Mouse (Mus musculus) embryo, embryonic 11 days (tissue): ENCODE data around the gene Gm15319.
"Not testable (repeated sequence)": the region's sequence is repeated elsewhere in the genome, so short reads cannot be mapped to it uniquely, and the experiment has no call there.

Experiments used
- DNase-seq: peaks from one replicate; pipeline ENCODE4 v3.0.0-alpha.2; 2015

The Gm15319 gene

DNA sequence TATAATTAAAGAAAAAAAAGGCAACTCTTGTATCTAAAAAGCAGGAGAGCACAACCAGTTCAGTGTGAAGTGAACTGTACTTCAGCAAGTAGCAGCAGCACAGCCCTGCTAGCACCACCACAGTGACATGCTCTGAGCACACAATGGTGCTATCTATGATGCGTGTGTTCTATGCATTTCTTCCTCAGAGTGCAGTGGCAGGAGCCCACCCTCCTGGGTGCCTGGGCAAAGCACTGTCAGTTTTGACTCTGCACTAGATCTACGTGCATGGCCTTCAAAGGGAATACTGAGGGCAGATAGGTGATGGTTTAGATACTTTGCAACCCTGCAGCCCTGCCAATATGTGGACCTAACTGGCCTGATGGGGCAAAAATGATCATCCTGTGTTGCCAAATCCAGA lies at the start of gene Gm15319:
TSS of gene Gm15319 (minus strand) at position 101 of the 400 bp plus-strand sequence.
- DNase-seq = not testable (repeated sequence)

DNA sequence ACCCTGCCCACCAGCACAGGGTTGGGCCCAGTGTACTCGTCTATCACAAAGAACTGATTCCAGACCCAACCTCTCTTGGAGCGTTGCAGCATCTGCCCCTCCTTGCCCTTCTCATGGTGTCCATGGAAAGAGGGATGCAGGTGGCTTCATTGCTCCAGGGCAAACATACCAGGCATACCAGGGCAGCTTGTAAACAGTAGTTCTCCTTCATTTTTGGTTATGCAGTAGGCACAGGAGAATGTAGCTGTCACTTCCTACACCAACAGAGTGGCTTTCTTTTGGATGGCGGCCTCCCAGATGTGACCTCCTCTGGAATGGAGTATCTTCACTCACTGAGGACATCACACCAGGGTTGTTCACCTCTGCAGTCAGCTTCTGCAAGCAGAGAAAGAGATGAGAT lies 47.3 kb upstream of the Gm15319 start:
- not testable (repeated sequence) for DNase-seq

- DNase-seq = not testable (repeated sequence)
Measured at GRCm38 (mm10) chr8:20408441-20409030, 45.5 kb upstream of the Gm15319 start.

GRCm38 (mm10) chr8:20389363-20389739 lies 26.3 kb upstream of the Gm15319 start:
- not testable (repeated sequence) for DNase-seq

DNA sequence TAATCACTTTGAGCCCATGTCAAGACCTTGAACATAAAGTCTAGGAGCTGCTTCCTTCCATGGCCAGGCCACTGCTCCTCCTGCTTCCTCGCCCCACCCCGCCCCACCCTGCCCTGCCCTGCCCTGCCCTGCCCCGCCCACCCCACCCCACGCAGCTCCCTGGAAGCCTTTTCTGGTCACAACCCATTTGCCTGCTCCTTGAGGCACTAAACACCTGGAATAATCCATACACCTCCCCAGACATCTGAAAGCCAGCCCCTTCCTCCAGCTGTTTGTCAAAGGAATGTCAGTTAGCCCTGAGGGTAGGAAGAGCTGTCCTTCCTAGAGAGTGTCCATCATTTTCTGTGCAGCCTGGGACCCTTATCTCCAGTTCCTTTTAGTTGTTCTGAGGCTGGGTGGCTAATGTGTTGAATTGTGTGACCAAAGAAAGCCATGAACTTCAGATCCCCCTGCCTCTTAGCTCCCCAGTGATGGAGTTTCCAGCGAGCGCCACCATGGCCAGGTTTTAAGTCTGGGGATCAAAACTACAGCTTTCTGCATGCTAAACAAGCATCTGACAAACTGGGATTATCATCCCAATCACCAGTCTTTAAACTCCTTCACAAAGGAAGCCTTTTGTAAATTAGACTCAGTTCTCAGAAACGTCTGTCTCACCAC lies 25.8 kb upstream of the Gm15319 start:
- DNase-seq = not testable (repeated sequence)

GRCm38 (mm10) chr8:20387121-20387794 lies 24.2 kb upstream of the Gm15319 start:
- peak; percentile 0 for DNase-seq

DNA sequence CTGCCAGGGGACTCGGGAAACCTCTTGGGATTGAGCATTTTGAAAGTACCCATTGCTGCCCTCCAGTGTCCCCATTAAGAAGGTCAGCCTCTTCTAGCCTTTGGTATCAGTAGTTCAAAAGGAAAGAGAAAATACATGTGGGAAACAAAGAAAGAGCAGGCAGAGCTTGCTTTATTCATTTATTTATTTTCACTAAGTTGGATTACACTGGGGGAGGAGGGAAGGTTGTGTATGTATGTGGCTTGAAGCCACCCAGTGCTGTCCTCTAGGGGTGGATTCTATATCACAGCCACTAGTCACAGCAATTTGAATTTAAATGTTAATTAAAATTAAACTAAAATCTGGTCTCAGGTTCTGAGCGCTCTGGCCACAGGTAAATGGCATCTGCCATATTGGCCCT lies 22.0 kb upstream of the Gm15319 start:
- not testable (repeated sequence) for DNase-seq

GRCm38 (mm10) chr8:20384131-20384530 lies 21.1 kb upstream of the Gm15319 start:
- not testable (repeated sequence) for DNase-seq

DNA sequence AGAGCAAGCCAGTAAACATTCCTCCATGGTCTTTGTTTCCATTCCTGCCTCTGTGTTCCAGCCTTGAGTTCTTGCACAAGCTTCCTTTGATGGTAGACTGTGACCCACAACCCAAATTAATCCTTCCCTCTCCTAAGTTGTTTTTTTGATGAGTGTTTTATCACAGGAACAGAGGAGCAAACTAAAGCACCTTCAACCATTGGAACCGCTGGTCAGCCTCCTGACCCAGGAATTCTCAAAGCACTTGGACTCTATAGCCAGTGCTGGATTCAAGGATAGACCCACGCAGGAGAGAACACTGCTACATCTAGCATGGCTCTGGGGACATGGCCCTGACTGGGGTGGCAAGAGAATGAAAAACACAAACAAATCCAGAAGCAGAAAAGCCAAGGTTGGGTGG lies 19.1 kb upstream of the Gm15319 start:
- not testable (repeated sequence) for DNase-seq

- not testable (repeated sequence) for DNase-seq
Measured at GRCm38 (mm10) chr8:20381637-20382036, 18.6 kb upstream of the Gm15319 start.

GRCm38 (mm10) chr8:20381239-20381620 lies 18.2 kb upstream of the Gm15319 start:
- DNase-seq = not testable (repeated sequence)

DNA sequence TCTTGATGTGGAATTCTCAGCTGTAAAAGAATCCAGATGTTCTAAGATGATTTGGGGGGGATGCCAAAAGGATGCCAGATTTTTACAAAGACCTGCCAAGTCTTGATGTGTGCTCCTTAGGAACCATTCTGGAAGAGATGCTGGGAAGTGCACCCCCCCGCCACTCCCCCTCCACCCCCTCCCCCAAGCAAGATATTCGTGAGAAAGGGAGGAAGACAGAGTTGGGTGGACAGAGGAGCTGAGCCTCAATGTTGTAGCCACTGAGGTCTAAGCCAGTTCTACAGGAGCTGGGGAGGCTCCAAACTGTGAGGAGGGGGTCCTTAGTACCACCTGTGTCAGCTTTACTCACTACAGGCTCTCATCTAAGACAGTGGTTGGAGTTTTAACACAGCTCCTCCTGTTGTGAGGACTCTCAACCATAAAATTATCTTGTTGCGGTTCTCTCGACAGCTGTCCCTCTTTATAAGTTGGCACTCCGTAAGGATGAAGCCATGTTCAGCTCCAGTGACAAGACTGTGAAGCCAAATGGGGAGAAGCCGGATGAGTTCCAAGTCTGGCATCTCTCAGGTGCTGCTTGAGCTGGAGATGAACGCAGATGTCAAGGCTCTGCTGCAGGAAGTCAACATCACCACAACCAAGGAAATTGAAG lies 17.7 kb upstream of the Gm15319 start:
- DNase-seq = not testable (repeated sequence)

GRCm38 (mm10) chr8:20379650-20380436 lies 16.8 kb upstream of the Gm15319 start:
- not testable (repeated sequence) for DNase-seq

DNA sequence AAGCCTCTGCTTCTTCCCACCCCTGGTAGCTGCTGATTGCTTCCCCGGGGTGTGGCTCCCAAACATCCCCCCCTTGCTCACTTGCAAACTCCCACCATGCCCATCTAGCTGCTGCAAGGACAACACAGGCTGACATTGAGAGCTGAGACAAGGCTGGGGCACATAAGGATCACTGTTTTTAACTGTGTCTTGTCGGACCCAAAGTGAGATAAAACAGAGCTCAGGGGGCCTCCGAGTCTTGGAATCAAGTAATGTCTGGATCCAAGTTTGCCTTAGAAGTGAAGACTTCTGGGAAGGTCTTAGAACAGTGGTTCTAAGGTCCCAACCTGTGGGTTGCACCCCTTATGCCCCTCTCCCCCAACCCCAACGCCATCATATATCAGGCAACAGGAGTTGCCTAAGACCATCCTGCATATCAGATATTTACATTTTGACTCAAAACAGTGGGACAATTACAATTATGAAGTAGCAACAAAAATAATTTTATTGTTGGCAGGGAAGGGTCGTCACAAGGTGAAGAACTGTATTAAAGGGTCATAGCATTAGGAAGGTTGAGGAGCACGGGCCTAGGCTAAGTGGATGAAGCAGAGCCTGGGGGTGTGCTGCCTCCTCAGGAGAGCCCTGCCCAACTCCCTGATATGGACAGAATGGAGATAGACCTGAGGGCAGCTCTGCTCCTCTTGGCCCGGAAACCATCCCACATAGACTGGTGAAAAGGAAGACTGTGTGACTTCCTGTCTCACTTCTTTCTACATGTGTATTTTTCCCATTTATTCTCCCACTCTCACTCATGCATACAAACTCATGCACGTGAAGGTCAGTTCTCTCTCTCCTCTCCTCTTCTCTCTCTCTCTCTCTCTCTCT lies 16.0 kb upstream of the Gm15319 start:
- DNase-seq = not testable (repeated sequence)

DNA sequence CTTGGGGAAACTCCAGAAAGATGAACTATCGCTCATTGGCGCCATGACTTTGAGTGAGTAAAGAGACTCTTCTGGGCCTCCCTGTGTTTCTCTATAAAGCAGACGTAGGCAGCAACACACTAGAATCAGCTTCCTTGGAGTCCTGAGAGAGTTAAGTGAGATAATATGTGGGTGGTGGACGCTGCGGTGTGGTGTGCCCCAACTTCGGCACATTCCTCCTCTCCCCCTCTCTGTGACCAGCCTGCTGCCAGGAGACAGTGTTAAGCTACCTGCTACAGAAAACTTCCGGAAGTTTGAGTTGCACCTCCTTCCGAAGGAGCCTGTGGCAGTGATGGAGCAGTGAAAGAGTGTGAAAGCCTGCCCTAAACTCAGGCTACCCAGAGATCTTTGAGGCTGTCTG lies 15.3 kb upstream of the Gm15319 start:
- not testable (repeated sequence) for DNase-seq

GRCm38 (mm10) chr8:20375698-20376097 lies 12.7 kb upstream of the Gm15319 start:
- DNase-seq = not testable (repeated sequence)

DNA sequence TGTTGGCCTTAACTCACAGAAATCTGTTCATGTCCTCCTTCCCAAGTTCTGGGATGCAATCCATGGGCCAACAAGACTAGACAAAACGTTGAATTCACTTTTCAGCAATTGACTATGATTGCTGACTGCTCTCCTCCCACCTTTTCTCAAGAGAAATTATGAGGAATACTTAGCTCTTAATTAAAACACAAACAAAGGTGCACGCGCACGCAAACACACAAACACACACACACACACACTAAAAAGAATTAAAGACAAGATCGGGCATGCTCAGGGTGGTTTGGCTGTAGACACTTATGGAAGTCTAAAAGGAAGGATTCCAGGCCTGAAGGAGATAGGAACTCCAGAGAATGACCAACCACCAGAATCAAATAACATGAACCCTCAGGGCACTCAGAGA lies 6.6 kb downstream of the Gm15319 start:
- DNase-seq = not testable (repeated sequence)

DNA sequence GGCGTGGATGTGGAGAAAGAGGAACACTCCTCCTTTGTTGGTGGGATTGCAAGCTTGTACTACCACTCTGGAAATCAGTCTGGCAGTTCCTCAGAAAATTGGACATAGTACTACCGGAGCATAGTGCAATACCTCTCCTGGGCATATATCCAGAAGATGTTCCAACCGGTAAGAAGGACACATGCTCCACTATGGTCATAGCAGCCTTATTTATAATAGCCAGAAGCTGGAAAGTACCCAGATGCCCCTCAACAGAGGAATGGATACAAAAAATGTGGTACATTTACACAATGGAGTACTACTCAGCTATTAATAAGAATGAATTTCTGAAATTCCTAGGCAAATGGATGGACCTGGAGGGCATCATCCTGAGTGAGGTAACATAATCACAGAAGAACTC lies 9.4 kb downstream of the Gm15319 start:
- not testable (repeated sequence) for DNase-seq

DNA sequence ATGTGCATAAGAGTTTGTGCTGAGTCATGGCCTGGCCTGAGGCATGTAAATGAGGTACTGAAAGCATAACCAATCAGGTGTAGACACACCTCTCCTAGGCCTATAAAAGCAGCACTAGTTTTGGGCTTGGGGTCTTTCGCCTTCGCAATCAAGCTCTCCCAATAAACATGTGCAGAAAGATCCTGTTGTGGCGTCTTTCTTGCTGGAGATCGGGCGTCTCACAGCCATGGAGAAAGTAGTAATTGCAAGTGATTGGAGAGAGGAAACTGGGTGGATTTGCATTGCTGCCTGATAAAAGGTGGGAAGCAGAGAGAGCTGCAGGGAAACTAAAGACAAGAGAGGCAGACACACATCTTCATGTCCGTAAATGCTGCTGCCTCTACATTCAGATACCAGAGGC lies 60.3 kb downstream of the Gm15319 start:
- DNase-seq = not testable (repeated sequence)

DNA sequence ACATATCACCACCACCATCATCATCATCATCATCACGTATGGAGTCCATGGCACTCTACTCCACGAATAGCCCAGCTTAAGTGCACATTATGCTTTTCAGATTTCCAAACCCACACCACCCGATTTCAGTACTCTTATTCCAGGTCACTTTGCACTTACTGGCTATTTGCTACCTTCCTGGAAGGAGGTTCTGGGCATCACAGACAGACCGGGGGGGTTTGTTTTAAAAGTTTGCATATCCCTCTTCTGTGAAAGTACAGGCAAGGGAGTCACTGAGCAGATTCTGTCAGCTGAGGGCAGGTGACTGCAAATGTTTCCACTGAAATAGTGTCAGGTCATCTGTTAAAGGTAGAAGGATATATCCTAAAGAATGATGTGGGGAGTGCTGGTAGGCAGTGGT lies 63.0 kb downstream of the Gm15319 start:
- DNase-seq = not testable (repeated sequence)

GRCm38 (mm10) chr8:20297939-20298505 lies 65.0 kb downstream of the Gm15319 start:
- not testable (repeated sequence) for DNase-seq
